Comparison of ENCODE assay signal across 8 mouse cellular contexts in the genomic region with DNA sequence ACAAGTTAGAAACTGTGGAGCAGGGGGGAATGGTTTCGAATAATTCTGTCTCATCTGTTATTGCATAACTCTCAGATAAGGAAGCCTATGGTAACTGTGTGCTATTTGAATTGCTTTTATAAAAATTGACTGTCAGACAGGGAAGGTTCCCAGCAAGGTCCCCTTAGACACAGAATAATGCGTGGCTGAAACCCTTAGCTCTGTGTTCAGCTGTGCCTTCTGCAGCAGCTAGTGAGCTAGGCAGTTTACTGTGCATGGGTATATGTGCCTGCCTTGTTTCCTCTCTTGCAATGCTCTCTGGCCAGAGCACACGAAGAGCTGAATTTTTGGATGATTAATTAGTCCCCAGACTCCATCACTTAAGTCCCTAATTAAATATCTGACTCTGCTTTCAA. TPM values are rescaled to one million over a fixed set of nuclear protein-coding genes. Genes with fewer than 3 reads are reported as not detected.
DNase-seq lines count a peak whose midpoint lies in the region; ATAC-seq and TF ChIP-seq lines count a peak whose summit lies in the region.

No protein-coding gene starts in this region.

- no peak for ATAC-seq in limb, embryonic 11.5 days (ENCODE audit: insufficient number of reproducible peaks, low FRiP score, low TSS enrichment, low read depth)
- ATAC-seq in hindbrain, postnatal 0 days: peak; percentile 52
- ATAC-seq in neural tube, embryonic 12.5 days (ENCODE audit: low FRiP score, low read depth): peak; percentile 52; the same call in 1 of the 2 replicates

- no peak overlapping the region; the same call in 1 of the 2 replicates for H3K27ac ChIP-seq in limb, embryonic 11.5 days (replicated peaks; ENCODE audit: low read depth, low read length)
- H3K27ac ChIP-seq in limb, embryonic 10.5 days: no peak overlapping the region
- H3K27ac ChIP-seq in forebrain, embryonic 10.5 days: peak overlapping the region; percentile 56; the same call in 1 of the 2 replicates
- H3K27ac ChIP-seq in hindbrain, postnatal 0 days: peak overlapping the region; percentile 43
- H3K27ac ChIP-seq in neural tube, embryonic 12.5 days: no peak overlapping the region

- peaks cover 11% of the 10 kb centered on the region for H3K4me1 ChIP-seq in limb, embryonic 11.5 days (ENCODE audit: control insufficient read depth, insufficient read depth, low read length)
- H3K4me1 ChIP-seq in limb, embryonic 10.5 days: peaks cover 30% of the 10 kb centered on the region
- peaks cover 33% of the 10 kb centered on the region for H3K4me1 ChIP-seq in forebrain, embryonic 10.5 days
- no peaks in the 10 kb centered on the region for H3K4me1 ChIP-seq in hindbrain, postnatal 0 days (ENCODE audit: insufficient read depth, low read length)
- H3K4me1 ChIP-seq in neural tube, embryonic 12.5 days: peaks cover 16% of the 10 kb centered on the region

- no peaks in the 10 kb centered on the region for H3K36me3 ChIP-seq in limb, embryonic 11.5 days (ENCODE audit: control insufficient read depth, insufficient read depth, low read length)
- H3K36me3 ChIP-seq in limb, embryonic 10.5 days: no peaks in the 10 kb centered on the region
- no peaks in the 10 kb centered on the region for H3K36me3 ChIP-seq in forebrain, embryonic 10.5 days (replicated peaks)
- H3K36me3 ChIP-seq in hindbrain, postnatal 0 days (ENCODE audit: insufficient read depth, low read length): no peaks in the 10 kb centered on the region
- no peaks in the 10 kb centered on the region for H3K36me3 ChIP-seq in neural tube, embryonic 12.5 days

- peak overlapping the region; percentile 8; the same call in 1 of the 2 replicates for H3K4me3 ChIP-seq in limb, embryonic 11.5 days (ENCODE audit: low read depth, low read length)
- H3K4me3 ChIP-seq in limb, embryonic 10.5 days: no peak overlapping the region
- peak overlapping the region; percentile 16; the same call in 1 of the 2 replicates for H3K4me3 ChIP-seq in forebrain, embryonic 10.5 days
- H3K4me3 ChIP-seq in hindbrain, postnatal 0 days (ENCODE audit: low read length): peak overlapping the region; percentile 36
- no peak overlapping the region for H3K4me3 ChIP-seq in neural tube, embryonic 12.5 days

- WGBS in limb, embryonic 11.5 days: 47% methylated on average over 3 of the region's 3 CpGs
- 45% methylated on average over 3 of the region's 3 CpGs for WGBS in limb, embryonic 10.5 days
- WGBS in forebrain, embryonic 10.5 days: 46% methylated on average over 3 of the region's 3 CpGs
- WGBS in hindbrain, postnatal 0 days: 23% methylated on average over 3 of the region's 3 CpGs
- WGBS in neural tube, embryonic 12.5 days: 29% methylated on average over 3 of the region's 3 CpGs

- H3K9ac ChIP-seq in limb, embryonic 11.5 days (ENCODE audit: low read length): no peak overlapping the region
- H3K9ac ChIP-seq in hindbrain, postnatal 0 days (replicated peaks; ENCODE audit: low read length): no peak overlapping the region; the same call in 1 of the 2 replicates
- no peak overlapping the region for H3K9ac ChIP-seq in neural tube, embryonic 12.5 days

- H3K27me3 ChIP-seq in limb, embryonic 11.5 days (ENCODE audit: control insufficient read depth, insufficient read depth, low read length): no peaks in the 10 kb centered on the region
- H3K27me3 ChIP-seq in limb, embryonic 10.5 days (ENCODE audit: low read depth, poor library complexity, severe bottlenecking): no peaks in the 10 kb centered on the region
- H3K27me3 ChIP-seq in forebrain, embryonic 10.5 days (ENCODE audit: poor library complexity, severe bottlenecking): no peaks in the 10 kb centered on the region
- H3K27me3 ChIP-seq in hindbrain, postnatal 0 days (ENCODE audit: insufficient read depth, low read length): no peaks in the 10 kb centered on the region
- H3K27me3 ChIP-seq in neural tube, embryonic 12.5 days (replicated peaks): no peaks in the 10 kb centered on the region

- H3K4me2 ChIP-seq in limb, embryonic 11.5 days (ENCODE audit: low read depth, severe bottlenecking): peak overlapping the region; percentile 47; the same call in 1 of the 2 replicates
- peak overlapping the region; percentile 56 for H3K4me2 ChIP-seq in hindbrain, postnatal 0 days (ENCODE audit: low read depth, low read length)
- peak overlapping the region; percentile 48 for H3K4me2 ChIP-seq in neural tube, embryonic 12.5 days (replicated peaks)

- TF ChIP-seq CTCF in hindbrain, postnatal 0 days (IDR thresholded peaks at IDR 0.05; ENCODE audit: low read depth): no peak

- no peak for DNase-seq in limb, embryonic 11.5 days (ENCODE audit: low spot score)
- no peak for DNase-seq in limb, embryonic 10.5 days (ENCODE audit: low spot score)
- DNase-seq in forebrain, embryonic 10.5 days (ENCODE audit: extremely low spot score, low spot score): no peak
- DNase-seq in hindbrain, postnatal 0 days (ENCODE audit: low spot score): peak; percentile 31
- DNase-seq in cerebellum, postnatal 14 days: no peak
- DNase-seq in testis, postnatal 10 days (ENCODE audit: low spot score): no peak
- no peak for DNase-seq in right cerebral cortex, postnatal 25 days

- no peaks in the 10 kb centered on the region for H3K9me3 ChIP-seq in limb, embryonic 11.5 days (ENCODE audit: control insufficient read depth, low read length)
- no peaks in the 10 kb centered on the region for H3K9me3 ChIP-seq in limb, embryonic 10.5 days (replicated peaks)
- no peaks in the 10 kb centered on the region for H3K9me3 ChIP-seq in forebrain, embryonic 10.5 days
- H3K9me3 ChIP-seq in hindbrain, postnatal 0 days (ENCODE audit: low read length): no peaks in the 10 kb centered on the region
- H3K9me3 ChIP-seq in neural tube, embryonic 12.5 days: no peaks in the 10 kb centered on the region

RNA-seq across cellular contexts. Expression of a gene that starts 1.4 kb away (rescaled TPM):
- 2.3 and 3.3 TPM in 2 replicates for polyA plus RNA-seq in limb, embryonic 11.5 days (2014; fragmentation: Nextera tagmentation; extraction: Ambion mirVana)
- 0.80 and 2.1 TPM in 2 replicates for polyA plus RNA-seq in limb, embryonic 10.5 days (2016; fragmentation: Nextera tagmentation; extraction: Ambion mirVana)
- 0.89 and 1.2 TPM in 2 replicates for polyA plus RNA-seq in forebrain, embryonic 10.5 days (2016; fragmentation: Nextera tagmentation; extraction: Ambion mirVana)
- 7.3 and 7.9 TPM in 2 replicates for total RNA-seq in hindbrain, postnatal 0 days (2014; rRNA removed)
- polyA plus RNA-seq in hindbrain, postnatal 0 days (2015; fragmentation: Nextera tagmentation; extraction: Ambion mirVana): 2.3 and 2.6 TPM in 2 replicates
- 3.5 TPM in 2 replicates for polyA plus RNA-seq in neural tube, embryonic 12.5 days (2016; fragmentation: Nextera tagmentation; extraction: Ambion mirVana)

Comparison
In these comparisons a context has a peak if more than half of its experiments do, and no peak if none do; other contexts are left out.
1. H3K4me3 ChIP-seq: peak in limb, embryonic 11.5 days (single experiment), forebrain, embryonic 10.5 days (single experiment) and hindbrain, postnatal 0 days (single experiment); none in limb, embryonic 10.5 days (single experiment) and neural tube, embryonic 12.5 days (single experiment).
2. H3K27ac ChIP-seq: peak in forebrain, embryonic 10.5 days (single experiment) and hindbrain, postnatal 0 days (single experiment); none in limb, embryonic 11.5 days (single experiment), limb, embryonic 10.5 days (single experiment) and neural tube, embryonic 12.5 days (single experiment).
3. Peak in every context shown above with its lines, with median percentiles within 50 percentile points of each other: H3K4me2 ChIP-seq.